Mouse (Mus musculus): ENCODE results near the gene Insc.

GRCm38 (mm10) chr7:114744639-114745245 is 1.2 kb downstream of the Insc start:
- no peak for TF ChIP-seq POLR2A (IDR thresholded peaks at IDR 0.05; ENCODE audit: borderline replicate concordance, low read depth, low read length)
- no peak for TF ChIP-seq CTCF (IDR thresholded peaks at IDR 0.05; ENCODE audit: low read depth, low read length)
